Mouse (Mus musculus) bone marrow macrophage, adult 2 months (primary cell): ENCODE data around the gene Cdc25b.

Experiments used
- CTCF ChIP-seq: IDR thresholded peaks from 2 replicates; pipeline ENCODE4 v1.5.1; 2012; ENCODE audit warnings: low read depth, mild to moderate bottlenecking, low read length, moderate library complexity
- POLR2A ChIP-seq: IDR thresholded peaks from 2 replicates; pipeline ENCODE4 v1.6.1; 2012; ENCODE audit warnings: mild to moderate bottlenecking, low read depth, low read length, borderline replicate concordance

DNA sequence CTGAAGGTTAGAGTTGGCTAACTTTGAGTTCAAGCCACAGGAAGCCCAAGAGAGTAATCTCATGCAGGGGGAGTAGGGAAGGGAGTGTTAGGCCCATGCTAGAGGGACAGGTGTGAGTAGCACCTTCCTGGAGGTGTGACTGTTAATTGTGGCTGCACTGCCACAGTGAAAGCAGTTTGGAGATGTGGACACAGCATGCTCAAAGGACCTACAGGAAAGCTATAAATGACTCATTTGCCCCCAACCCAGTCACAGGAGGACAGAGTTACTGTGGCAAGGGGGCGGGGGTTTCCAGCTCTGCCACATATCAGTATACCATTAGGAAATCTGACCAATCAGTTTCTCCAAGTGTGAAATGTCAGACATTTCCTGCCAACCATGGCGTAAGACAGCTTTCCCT lies 41.2 kb upstream of the Cdc25b start:
- TF ChIP-seq CTCF = no peak
- TF ChIP-seq POLR2A = no peak
